Mouse (Mus musculus): ENCODE results near the gene Mast2. TPM values are rescaled to one million over a fixed set of nuclear protein-coding genes. Genes with fewer than 3 reads are reported as not detected.

Mast2 gene
- 5.9 and 7.1 TPM in 2 replicates for polyA plus RNA-seq (2015; fragmentation: Nextera tagmentation; extraction: Ambion mirVana)

DNA sequence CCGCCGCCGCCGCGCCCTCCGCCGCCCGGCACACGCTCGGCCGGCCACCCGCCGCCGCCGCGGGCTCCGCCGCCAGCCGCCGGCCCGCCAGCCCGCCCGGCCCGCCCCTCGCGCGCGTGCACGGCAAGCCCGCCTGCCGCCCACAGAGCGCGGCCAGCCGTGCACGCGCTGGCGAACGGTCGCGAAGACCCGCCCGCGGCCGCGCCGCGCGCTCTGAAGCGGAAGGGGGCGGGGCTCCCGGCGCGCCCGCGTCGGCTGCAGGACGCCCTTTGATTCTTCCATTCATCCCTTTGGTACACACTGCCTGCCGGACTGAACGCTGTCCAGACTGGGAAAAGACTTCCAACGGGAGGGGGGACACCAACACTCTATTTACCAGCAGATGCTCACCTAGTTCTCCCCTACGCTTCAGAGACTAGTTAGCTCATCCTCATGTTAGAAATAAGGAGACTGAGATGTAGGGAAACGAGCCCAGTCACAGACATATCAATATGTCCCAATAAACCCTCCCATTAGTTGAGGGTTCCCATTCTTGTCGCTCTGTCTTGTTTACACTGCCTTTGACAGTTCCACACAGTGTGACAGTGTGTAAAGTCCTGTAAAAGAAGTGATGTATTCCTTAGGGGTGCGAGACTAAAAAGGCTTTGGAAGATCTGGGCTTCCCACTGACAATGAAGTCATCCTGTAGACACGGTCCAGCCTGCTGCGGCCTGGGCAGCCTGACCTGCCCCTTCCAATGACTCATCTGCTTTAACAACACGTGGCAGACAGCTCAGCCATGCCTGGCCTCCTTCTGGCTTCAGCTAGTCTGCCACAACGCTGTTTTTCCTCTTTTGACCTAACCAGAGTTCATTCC is at the start of gene Mast2:
Gene Mast2, minus strand, starts transcription at position 58 of the 856 bp plus-strand sequence.
- Histone ChIP-seq H3K9ac (replicated peaks; ENCODE audit: low read depth) (peak within 1 kb of the TSS; percentile 83), H3K4me1 (ENCODE audit: insufficient read depth, low read depth, low read length) (no peaks in the 10 kb centered on the region; the same call in 1 of the 2 replicates), H3K4me2 (replicated peaks; ENCODE audit: low read depth, low read length) (peak within 1 kb of the TSS; percentile 92), H3K27me3 (replicated peaks; ENCODE audit: insufficient read depth, low read length) (no peaks in the 10 kb centered on the region), H3K36me3 (ENCODE audit: insufficient read depth, low read length) (no peaks in the 10 kb centered on the region), H3K27ac (ENCODE audit: low read length) (peak within 1 kb of the TSS; percentile 84), H3K9me3 (ENCODE audit: low read length) (no peaks in the 10 kb centered on the region), H3K4me3 (ENCODE audit: low read depth, low read length) (peak within 1 kb of the TSS; percentile 94)
- ATAC-seq: peak; percentile 95
- no peak for TF ChIP-seq EP300 (IDR thresholded peaks at IDR 0.05)
- TF ChIP-seq CTCF (IDR thresholded peaks at IDR 0.05): no peak
- WGBS: 2% methylated on average over 35 of the region's 68 CpGs
- DNase-seq (ENCODE audit: low spot score): peak; percentile 95

GRCm38 (mm10) chr4:116507425-116508218 is 43.6 kb upstream of the Mast2 start, which contains the start of gene Ipp:
Gene Ipp (plus strand): TSS chr4:116507549.
- Histone ChIP-seq H3K9ac (replicated peaks; ENCODE audit: low read depth) (peak within 1 kb of the TSS; percentile 64), H3K9me3 (ENCODE audit: low read length) (no peaks in the 10 kb centered on the region), H3K4me2 (replicated peaks; ENCODE audit: low read depth, low read length) (peak within 1 kb of the TSS; percentile 67), H3K27ac (ENCODE audit: low read length) (peak within 1 kb of the TSS; percentile 88), H3K27me3 (replicated peaks; ENCODE audit: insufficient read depth, low read length) (no peaks in the 10 kb centered on the region), H3K36me3 (ENCODE audit: insufficient read depth, low read length) (no peaks in the 10 kb centered on the region), H3K4me1 (ENCODE audit: insufficient read depth, low read depth, low read length) (no peaks in the 10 kb centered on the region), H3K4me3 (ENCODE audit: low read depth, low read length) (peak within 1 kb of the TSS; percentile 57)
- DNase-seq (ENCODE audit: low spot score) (peak; percentile 96), ATAC-seq (peak; percentile 99)
- TF ChIP-seq CTCF (IDR thresholded peaks at IDR 0.05) (peak; percentile 57), EP300 (IDR thresholded peaks at IDR 0.05) (no peak)
- WGBS: 3% methylated on average over 45 of the region's 55 CpGs

DNA sequence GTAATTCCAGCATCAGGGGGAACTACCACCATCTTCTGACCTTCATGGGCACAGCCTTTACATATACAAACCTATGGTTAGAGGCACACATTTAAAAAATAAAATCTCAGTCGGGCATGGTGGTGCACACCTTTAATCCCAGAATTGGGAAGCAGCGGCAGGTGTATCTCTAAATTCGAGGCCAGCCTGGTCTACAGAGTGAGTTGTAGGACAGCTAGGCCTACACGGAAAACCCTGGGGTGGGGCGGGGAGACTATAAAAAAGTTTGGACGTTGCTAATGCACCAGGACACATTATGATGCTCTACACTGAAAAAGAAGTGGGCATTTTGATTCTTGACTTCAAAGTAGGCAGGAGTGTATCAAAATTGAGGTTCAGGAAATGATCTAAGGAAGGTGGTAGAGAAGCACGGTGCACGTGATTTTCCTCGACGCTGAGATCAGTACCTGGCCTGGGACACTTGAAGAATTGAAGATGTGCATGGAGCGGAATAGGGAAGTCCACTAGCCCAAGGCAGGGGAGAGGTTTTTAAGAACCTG is 43.0 kb upstream of the Mast2 start:
- WGBS: 25% methylated on average over 11 of the region's 11 CpGs
- H3K4me3 ChIP-seq (ENCODE audit: low read depth, low read length): peak overlapping the region; percentile 57
- H3K9me3 ChIP-seq (ENCODE audit: low read length): no peaks in the 10 kb centered on the region
- no peaks in the 10 kb centered on the region for H3K4me1 ChIP-seq (ENCODE audit: insufficient read depth, low read depth, low read length)
- H3K27me3 ChIP-seq (replicated peaks; ENCODE audit: insufficient read depth, low read length): no peaks in the 10 kb centered on the region
- H3K27ac ChIP-seq (ENCODE audit: low read length): peak overlapping the region; percentile 88
- H3K36me3 ChIP-seq (ENCODE audit: insufficient read depth, low read length): no peaks in the 10 kb centered on the region
- DNase-seq (ENCODE audit: low spot score) (no peak), ATAC-seq (no peak)
- peak overlapping the region; percentile 67 for H3K4me2 ChIP-seq (replicated peaks; ENCODE audit: low read depth, low read length)
- TF ChIP-seq CTCF (IDR thresholded peaks at IDR 0.05) (no peak), EP300 (IDR thresholded peaks at IDR 0.05) (no peak)
- H3K9ac ChIP-seq (replicated peaks; ENCODE audit: low read depth): 0 out of 2 replicates have a peak overlapping the region, but pooled peaks have one; percentile 64

GRCm38 (mm10) chr4:116499978-116500377 is 36.0 kb upstream of the Mast2 start:
- no peak for ATAC-seq
- Histone ChIP-seq H3K27me3 (replicated peaks; ENCODE audit: insufficient read depth, low read length) (no peaks in the 10 kb centered on the region), H3K9me3 (ENCODE audit: low read length) (no peaks in the 10 kb centered on the region), H3K4me2 (replicated peaks; ENCODE audit: low read depth, low read length) (no peak overlapping the region), H3K4me3 (ENCODE audit: low read depth, low read length) (no peak overlapping the region), H3K4me1 (ENCODE audit: insufficient read depth, low read depth, low read length) (no peaks in the 10 kb centered on the region), H3K27ac (ENCODE audit: low read length) (no peak overlapping the region), H3K36me3 (ENCODE audit: insufficient read depth, low read length) (no peaks in the 10 kb centered on the region), H3K9ac (replicated peaks; ENCODE audit: low read depth) (no peak overlapping the region)
- TF ChIP-seq EP300 (IDR thresholded peaks at IDR 0.05) (no peak), CTCF (IDR thresholded peaks at IDR 0.05) (no peak)
- WGBS: 54% methylated on average over 3 of the region's 3 CpGs
- no peak for DNase-seq (ENCODE audit: low spot score)

DNA sequence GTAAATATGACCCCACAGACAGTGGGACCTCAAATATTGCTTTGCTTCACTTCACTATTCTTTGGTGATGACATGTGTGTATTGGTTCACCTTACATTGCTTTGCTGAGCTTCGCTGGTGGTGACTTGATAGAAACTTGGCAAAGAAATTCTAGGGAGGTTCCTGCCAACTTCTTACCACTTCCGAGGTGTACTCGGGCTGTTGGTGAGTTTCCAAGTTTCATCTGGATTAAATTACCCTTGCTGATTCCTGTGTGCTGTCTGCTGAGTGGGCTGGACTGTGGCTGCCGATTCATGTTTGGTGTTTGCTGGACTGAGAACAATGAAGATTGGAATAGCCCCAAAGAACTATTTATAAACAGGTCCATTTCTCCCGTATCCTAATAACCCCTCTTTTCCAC is 29.7 kb upstream of the Mast2 start:
- Histone ChIP-seq H3K9me3 (ENCODE audit: low read length) (peaks cover 4% of the 10 kb centered on the region; the same call in 1 of the 2 replicates), H3K36me3 (ENCODE audit: insufficient read depth, low read length) (no peaks in the 10 kb centered on the region), H3K9ac (replicated peaks; ENCODE audit: low read depth) (no peak overlapping the region), H3K4me1 (ENCODE audit: insufficient read depth, low read depth, low read length) (no peaks in the 10 kb centered on the region), H3K27ac (ENCODE audit: low read length) (no peak overlapping the region), H3K4me3 (ENCODE audit: low read depth, low read length) (no peak overlapping the region), H3K4me2 (replicated peaks; ENCODE audit: low read depth, low read length) (no peak overlapping the region), H3K27me3 (replicated peaks; ENCODE audit: insufficient read depth, low read length) (no peaks in the 10 kb centered on the region)
- no peak for DNase-seq (ENCODE audit: low spot score)
- ATAC-seq: no peak
- 60% methylated on average over 5 of the region's 5 CpGs for WGBS
- no peak for TF ChIP-seq CTCF (IDR thresholded peaks at IDR 0.05)
- no peak for TF ChIP-seq EP300 (IDR thresholded peaks at IDR 0.05)

- H3K27ac ChIP-seq (ENCODE audit: low read length): 0 out of 2 replicates have a peak overlapping the region, but pooled peaks have one; percentile 2
- DNase-seq (ENCODE audit: low spot score) (peak; percentile 15), ATAC-seq (peak; percentile 27; the same call in 1 of the 2 replicates)
- no peaks in the 10 kb centered on the region for H3K4me1 ChIP-seq (ENCODE audit: insufficient read depth, low read depth, low read length)
- H3K4me3 ChIP-seq (ENCODE audit: low read depth, low read length): no peak overlapping the region
- 29% methylated on average over 4 of the region's 4 CpGs for WGBS
- TF ChIP-seq EP300 (IDR thresholded peaks at IDR 0.05) (no peak), CTCF (IDR thresholded peaks at IDR 0.05) (no peak)
- H3K9me3 ChIP-seq (ENCODE audit: low read length): peaks cover 4% of the 10 kb centered on the region; the same call in 1 of the 2 replicates
- no peak overlapping the region for H3K4me2 ChIP-seq (replicated peaks; ENCODE audit: low read depth, low read length)
- no peaks in the 10 kb centered on the region for H3K27me3 ChIP-seq (replicated peaks; ENCODE audit: insufficient read depth, low read length)
- H3K9ac ChIP-seq (replicated peaks; ENCODE audit: low read depth): no peak overlapping the region
- no peaks in the 10 kb centered on the region for H3K36me3 ChIP-seq (ENCODE audit: insufficient read depth, low read length)
Observed at GRCm38 (mm10) chr4:116492460-116492859, 28.5 kb upstream of the Mast2 start.
